Mouse (Mus musculus) lung, postnatal 14 days (tissue): ENCODE results near the gene Add2.

Source experiments
- DNase-seq: peaks from one replicate; pipeline ENCODE4 v3.0.0; 2021

The Add2 gene

DNA sequence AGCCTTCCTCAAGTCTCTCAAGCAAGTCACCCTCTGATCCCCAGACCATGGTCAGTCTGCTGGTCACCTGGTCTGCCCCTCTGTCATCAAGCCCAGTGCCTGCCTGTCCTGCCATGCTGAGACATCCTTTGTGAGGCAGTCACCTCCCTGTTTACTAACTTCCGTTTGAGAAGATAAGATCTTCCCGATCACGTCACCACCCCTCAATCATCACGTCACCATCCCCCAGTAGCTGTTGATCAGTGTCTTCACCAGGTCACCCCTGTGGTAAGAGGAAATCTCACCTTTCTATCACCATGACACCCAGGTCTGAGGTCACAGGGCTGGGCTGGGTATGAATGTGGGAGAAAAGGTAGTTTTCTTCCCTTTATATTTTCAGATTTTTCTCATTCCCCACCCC, 120.0 kb downstream of the Add2 start:
- no peak for DNase-seq

GRCm38 (mm10) chr6:86149001-86149400, 120.5 kb downstream of the Add2 start:
- DNase-seq, result no peak

GRCm38 (mm10) chr6:86152676-86153075, 124.2 kb downstream of the Add2 start:
- DNase-seq, result no peak

- DNase-seq, result peak; percentile 12
Observed at GRCm38 (mm10) chr6:86153436-86153990, 125.0 kb downstream of the Add2 start.

- DNase-seq, result no peak
Observed at GRCm38 (mm10) chr6:86154006-86154405, 125.5 kb downstream of the Add2 start.

DNA sequence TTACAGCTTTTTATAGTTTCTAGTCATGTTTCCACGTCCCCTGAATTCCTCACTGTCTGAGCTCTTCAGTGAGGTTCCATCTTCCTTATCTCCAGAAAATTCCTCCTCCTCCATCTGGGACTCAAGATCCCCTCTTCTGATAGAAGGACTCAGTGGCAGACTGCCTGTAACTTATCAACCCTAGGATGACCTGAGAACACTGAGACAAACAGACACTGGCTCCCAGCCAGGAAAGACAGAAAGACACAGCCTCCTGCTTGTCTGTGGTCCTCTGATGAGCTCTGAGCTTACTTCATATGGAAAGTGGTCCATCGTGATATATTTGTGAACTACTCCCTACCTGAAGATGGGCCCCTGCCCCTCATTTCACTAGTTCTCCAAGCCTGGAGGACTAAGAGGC, 126.0 kb downstream of the Add2 start:
- DNase-seq, result no peak

DNA sequence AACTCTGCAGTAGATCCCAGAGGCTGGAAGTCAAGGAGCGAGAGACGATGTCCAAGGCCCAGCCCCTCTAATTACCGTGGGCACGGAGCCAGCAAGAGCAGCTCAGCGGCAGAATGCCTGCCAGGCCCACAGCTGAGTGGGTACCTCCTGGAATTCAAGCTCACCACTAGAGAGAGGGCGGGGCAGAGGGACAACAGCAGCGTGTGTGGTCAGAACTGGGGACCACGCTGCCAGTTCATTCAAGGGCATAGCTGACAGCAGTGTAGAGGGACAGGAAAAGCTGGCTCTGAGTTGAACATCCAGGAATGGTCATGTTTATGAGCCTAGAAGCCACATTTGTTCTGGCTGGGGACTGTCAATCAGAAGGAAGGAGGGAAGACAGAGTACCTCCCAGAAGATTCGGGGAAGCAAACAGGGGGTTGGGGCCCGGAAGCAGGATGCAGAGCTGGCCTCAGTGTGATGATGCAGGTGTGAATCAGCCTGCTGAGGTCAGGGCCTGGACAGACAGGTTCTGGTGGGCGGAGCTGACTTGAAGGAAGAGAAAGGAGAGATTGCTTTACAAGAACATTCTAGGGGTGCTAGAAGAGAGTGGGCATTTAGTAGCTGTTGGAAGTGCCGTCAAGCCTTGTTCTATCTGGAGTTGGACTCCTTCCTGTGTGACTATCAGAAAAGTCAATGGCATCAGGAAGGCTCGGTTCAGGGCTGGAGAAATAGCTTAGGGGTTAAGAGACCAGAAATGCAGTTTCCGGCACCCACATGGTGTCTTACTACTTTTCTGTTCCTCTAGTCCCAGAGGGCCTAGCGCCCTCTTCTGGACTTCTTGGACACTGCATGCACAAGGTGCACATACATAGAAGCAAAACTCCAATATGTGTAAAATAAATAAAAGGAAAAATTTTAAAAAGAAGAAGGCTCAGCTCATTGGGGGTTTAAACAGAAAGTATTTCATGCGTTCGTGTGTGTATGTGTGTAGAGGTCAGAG, 129.1 kb downstream of the Add2 start:
- DNase-seq, result peak; percentile 71

- no peak for DNase-seq
Observed at GRCm38 (mm10) chr6:86160878-86161277, 132.4 kb downstream of the Add2 start.

- DNase-seq, result no peak
Observed at GRCm38 (mm10) chr6:86161586-86161985, 133.1 kb downstream of the Add2 start.

DNA sequence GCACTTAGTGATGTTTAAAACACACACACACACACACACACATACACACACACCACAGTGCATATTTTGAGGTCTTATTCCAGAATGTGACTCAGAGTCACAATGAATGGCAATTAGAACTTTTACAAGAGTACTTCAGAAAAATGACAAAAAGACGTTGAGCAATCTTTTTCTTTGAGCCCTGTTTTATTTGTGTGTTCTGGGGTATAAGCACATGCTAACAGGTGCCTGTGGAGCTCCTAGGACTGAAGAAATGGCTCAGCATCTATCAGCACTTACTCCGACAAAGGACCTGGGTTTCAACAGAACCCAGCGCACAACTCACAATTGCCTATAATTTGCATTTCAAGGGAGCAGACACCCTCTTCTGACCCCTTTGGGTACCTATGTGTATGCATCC, 135.5 kb downstream of the Add2 start:
- DNase-seq, result no peak

- DNase-seq, result no peak
Observed at GRCm38 (mm10) chr6:86166426-86166825, 137.9 kb downstream of the Add2 start.

- no peak for DNase-seq
Observed at GRCm38 (mm10) chr6:86167851-86168250, 139.4 kb downstream of the Add2 start.

- no peak for DNase-seq
Observed at GRCm38 (mm10) chr6:86169166-86169565, 140.7 kb downstream of the Add2 start.
